Mouse (Mus musculus) ES-E14 (cell line): ENCODE data around the gene Uaca. TPM values are rescaled to one million over a fixed set of nuclear protein-coding genes. Genes with fewer than 3 reads are reported as not detected.

ENCODE experiments used
- DNase-seq: peaks from one replicate; pipeline ENCODE4 v3.0.0-alpha.2; 2013; ENCODE audit warnings: low read depth, low spot score
- H3K27ac ChIP-seq: 2 replicates; pipeline ENCODE4 v1.5.1; 2012; ENCODE audit warnings: low read depth, mild to moderate bottlenecking, low read length, moderate library complexity, mixed read lengths; ENCODE audit not compliant: poor library complexity, insufficient read depth, severe bottlenecking
- H3K36me3 ChIP-seq: 2 replicates; pipeline ENCODE4 v1.6.1; 2012; ENCODE audit warnings: mild to moderate bottlenecking, low read length, moderate library complexity, mixed read lengths; ENCODE audit not compliant: control insufficient read depth, poor library complexity, insufficient read depth, severe bottlenecking
- H3K4me1 ChIP-seq, 2 experiments: fragments of 150-350 bp in 1 of 2; sonication (generic) in 1 of 2; 2 replicates each; pipeline ENCODE4 v1.6.1; 2012; ENCODE audit warnings: low read length in 2 of 2, mild to moderate bottlenecking in 1 of 2, mixed read lengths in 1 of 2; ENCODE audit not compliant: control insufficient read depth in 2 of 2, insufficient read depth in 2 of 2, poor library complexity in 1 of 2
- H3K4me3 ChIP-seq, 2 experiments: fragments of 150-350 bp in 1 of 2; sonication (generic) in 1 of 2; 2 replicates each; pipeline ENCODE4 v1.5.1; 2012; ENCODE audit warnings: low read length in 2 of 2, low read depth in 1 of 2, mild to moderate bottlenecking in 1 of 2, mixed read lengths in 1 of 2; ENCODE audit not compliant: insufficient read depth in 1 of 2, poor library complexity in 1 of 2, severe bottlenecking in 1 of 2
- H3K9ac ChIP-seq: 2 replicates; pipeline ENCODE4 v1.6.1; 2012; ENCODE audit warnings: low read depth, mild to moderate bottlenecking, low read length, mixed read lengths; ENCODE audit not compliant: poor library complexity, insufficient read depth, severe bottlenecking
- H3K9me3 ChIP-seq: fragments of 150-350 bp; sonication (generic); 2 replicates; pipeline ENCODE4 v1.6.1; 2012; ENCODE audit warnings: low read depth, mild to moderate bottlenecking, low read length; ENCODE audit not compliant: control insufficient read depth, insufficient read depth
- CHD2 ChIP-seq: IDR thresholded peaks from 2 replicates; pipeline ENCODE4 v1.6.1; 2014; ENCODE audit warnings: mild to moderate bottlenecking, low read depth, low read length, inconsistent platforms
- HCFC1 ChIP-seq: IDR thresholded peaks from 2 replicates; pipeline ENCODE4 v1.6.1; 2012; ENCODE audit warnings: low read length, inconsistent platforms, borderline replicate concordance; ENCODE audit not compliant: insufficient read depth
- MAFK ChIP-seq: IDR thresholded peaks from 2 replicates; pipeline ENCODE4 v1.6.1; 2014; ENCODE audit warnings: mild to moderate bottlenecking, low read depth, low read length, inconsistent platforms; ENCODE audit not compliant: insufficient read depth
- ZC3H11A ChIP-seq: IDR thresholded peaks from 2 replicates; pipeline ENCODE4 v1.6.1; 2012; ENCODE audit warnings: low read depth, mild to moderate bottlenecking, inconsistent platforms, low read length, borderline replicate concordance
- ZNF384 ChIP-seq: IDR thresholded peaks from 2 replicates; pipeline ENCODE4 v1.6.1; 2012; ENCODE audit warnings: low read depth, low read length, inconsistent platforms
- in situ Hi-C, 2 experiments: fragments of 600-800 bp; cut with MboI; formaldehyde crosslinking; loops; one replicate each; pipeline ENCODE4 v1.15.1; 2025; ENCODE audit warnings: low sequenced_read_pairs in 2 of 2, inconsistent platforms in 1 of 2; ENCODE audit not compliant: unreplicated experiment in 2 of 2
- total RNA-seq: library from RNA; depleted of rRNA; stranded (reverse); fragments of 300-350 nt; gene quantifications from 2 replicates; pipeline ENCODE4 v1.2.3, GENCODE M21; 2012

The Uaca gene
- total RNA-seq, 1 experiment: 22.1 TPM

DNA sequence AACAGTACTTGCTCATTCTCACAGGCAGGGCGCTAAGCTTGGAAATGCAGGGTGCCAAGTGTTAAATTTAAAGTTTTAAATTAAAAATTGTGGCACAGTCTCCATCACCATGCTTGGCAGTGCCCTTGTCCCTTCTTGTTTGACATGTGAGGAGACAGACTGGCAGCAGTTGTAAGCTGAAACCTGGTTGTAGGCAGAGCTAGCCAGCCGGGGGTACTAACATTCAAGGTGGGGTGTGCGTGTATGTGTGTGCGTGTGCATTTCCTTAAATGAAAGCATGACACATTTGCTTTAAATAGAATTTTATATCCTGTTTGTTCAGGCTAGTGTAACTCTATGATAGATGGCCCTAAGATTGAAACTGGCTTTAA lies 42.7 kb downstream of the Uaca start:
- no peak for TF ChIP-seq ZNF384
- no peak for TF ChIP-seq CHD2
- no peak for TF ChIP-seq MAFK
- no peak for TF ChIP-seq HCFC1
- no peak for TF ChIP-seq ZC3H11A
- Histone ChIP-seq H3K4me1 (peaks cover 0 to 2% of the 10 kb centered on the region in 2 experiments; a peak in 1 of 4 replicates), H3K4me3 (no peak overlapping the region)

DNA sequence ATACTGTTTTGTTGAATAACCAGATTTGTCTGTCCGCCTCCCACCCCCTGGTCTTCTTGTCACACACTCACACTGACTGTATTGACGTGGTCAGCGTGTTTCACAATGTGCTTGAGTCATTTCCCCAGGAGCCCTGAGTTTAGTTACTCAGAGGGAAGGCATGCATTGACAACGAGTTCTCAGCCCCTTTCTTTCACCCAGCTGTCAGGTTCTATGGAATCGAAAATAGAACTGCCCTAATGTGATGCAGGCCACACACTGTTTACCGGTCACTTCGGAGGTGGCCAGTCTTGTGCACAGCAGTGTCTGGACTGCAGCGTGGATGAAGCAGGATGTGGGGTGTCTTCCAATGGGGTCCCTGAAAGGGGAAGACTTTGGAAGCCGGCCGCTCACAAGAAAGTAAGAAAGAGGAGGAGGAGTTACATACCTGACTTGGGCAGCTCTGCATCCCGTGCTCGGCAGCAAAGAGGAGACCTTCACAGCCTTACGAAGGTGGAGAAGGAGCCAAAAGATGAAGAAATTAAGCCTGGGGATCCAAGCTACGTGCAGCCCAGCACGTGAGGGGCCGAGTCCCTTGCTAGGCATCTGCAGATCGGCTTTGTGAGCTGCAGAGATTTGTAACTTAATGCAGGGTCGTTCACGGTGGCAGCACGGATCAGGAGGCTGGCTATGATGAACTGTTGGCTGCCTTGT lies 43.3 kb downstream of the Uaca start:
- H3K9ac ChIP-seq: no peak overlapping the region
- TF ChIP-seq HCFC1 (no peak), MAFK (no peak), ZC3H11A (no peak), ZNF384 (no peak), CHD2 (no peak)
- no peaks in the 10 kb centered on the region; the same call in 1 of the 2 replicates for H3K36me3 ChIP-seq

More for the DNA sequence above, 42.7 kb downstream of the Uaca start:
- Histone ChIP-seq H3K9ac (no peak overlapping the region), H3K9me3 (no peaks in the 10 kb centered on the region), H3K27ac (no peak overlapping the region), H3K36me3 (no peaks in the 10 kb centered on the region; the same call in 1 of the 2 replicates)
- DNase-seq: no peak
- in situ Hi-C loops: no loop called here

DNA sequence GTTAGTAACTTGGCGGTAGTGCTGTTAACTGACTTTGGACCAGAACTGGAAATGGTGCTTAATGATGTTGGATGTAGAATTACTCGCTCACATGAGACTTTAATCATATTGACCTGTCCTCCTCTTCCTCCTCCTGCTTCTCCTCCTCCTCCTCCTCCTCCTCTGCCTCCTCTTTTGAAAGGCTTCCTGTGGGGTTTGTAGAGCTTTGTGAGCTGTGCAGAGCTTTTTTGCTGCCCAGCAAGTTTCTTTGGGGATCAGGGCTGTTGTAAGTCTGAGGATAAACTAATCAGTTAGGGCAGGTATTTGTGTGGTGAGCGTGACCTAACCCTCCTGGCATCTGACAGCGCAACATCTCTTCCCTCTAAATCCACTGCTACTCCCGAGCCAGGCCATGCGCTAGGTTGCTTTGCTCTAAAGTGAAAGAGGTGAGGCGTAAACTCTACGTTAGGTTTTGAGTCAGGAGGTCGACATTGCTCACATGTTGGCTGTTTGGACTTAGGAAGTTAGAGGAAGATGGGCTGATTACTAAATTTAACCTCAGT lies 44.1 kb downstream of the Uaca start:
- no peaks in the 10 kb centered on the region for H3K9me3 ChIP-seq
- H3K4me3 ChIP-seq: no peak overlapping the region
- in situ Hi-C loops: no loop called here
- 0 out of 2 replicates have a peak overlapping the region, but pooled peaks have one; percentile 35 for H3K27ac ChIP-seq
- no peak for DNase-seq
- H3K9ac ChIP-seq: no peak overlapping the region
- peaks cover 0 to 2% of the 10 kb centered on the region in 2 experiments; a peak in 1 of 4 replicates for H3K4me1 ChIP-seq
- TF ChIP-seq HCFC1: no peak
- TF ChIP-seq MAFK: no peak
- no peak for TF ChIP-seq ZNF384
- TF ChIP-seq CHD2: no peak
- TF ChIP-seq ZC3H11A: no peak
- no peaks in the 10 kb centered on the region; the same call in 1 of the 2 replicates for H3K36me3 ChIP-seq

More for the DNA sequence above, 43.3 kb downstream of the Uaca start:
- Histone ChIP-seq H3K4me1 (peaks cover 0 to 2% of the 10 kb centered on the region in 2 experiments; a peak in 1 of 4 replicates), H3K27ac (no peak overlapping the region), H3K4me3 (no peak overlapping the region), H3K9me3 (no peaks in the 10 kb centered on the region)
- in situ Hi-C loops: no loop called here
- no peak for DNase-seq

DNA sequence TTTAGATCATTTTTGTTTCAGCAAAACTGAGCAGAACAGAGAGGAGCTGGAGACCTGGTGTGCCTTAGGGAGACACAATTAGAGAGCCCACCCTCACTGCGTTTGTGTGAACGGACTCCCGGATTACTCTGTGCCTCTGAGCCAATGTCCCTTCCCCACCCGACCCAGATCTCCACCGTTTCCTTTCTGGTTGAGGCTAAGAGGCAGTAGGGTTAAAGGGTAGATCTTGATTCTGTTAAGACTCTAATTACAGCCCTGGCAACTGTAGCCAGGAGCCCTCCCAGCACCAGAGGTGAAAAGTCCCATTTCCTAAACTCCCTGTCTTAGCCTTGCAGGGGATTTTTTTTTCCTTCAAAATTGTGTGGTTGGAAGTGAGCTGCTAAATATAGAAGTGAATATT lies 47.1 kb downstream of the Uaca start:
- no peak for DNase-seq
- Histone ChIP-seq H3K9ac (no peak overlapping the region), H3K4me1 (peaks cover 0 to 2% of the 10 kb centered on the region in 2 experiments; a peak in 1 of 4 replicates), H3K27ac (no peak overlapping the region), H3K4me3 (no peak overlapping the region), H3K36me3 (no peaks in the 10 kb centered on the region; the same call in 1 of the 2 replicates), H3K9me3 (no peaks in the 10 kb centered on the region)
- in situ Hi-C loops: no loop called here
- no peak for TF ChIP-seq ZNF384
- no peak for TF ChIP-seq ZC3H11A
- no peak for TF ChIP-seq MAFK
- no peak for TF ChIP-seq CHD2
- no peak for TF ChIP-seq HCFC1
